Mouse (Mus musculus) C2C12 (cell line): ENCODE data around the gene Tmprss9. TPM values are rescaled to one million over a fixed set of nuclear protein-coding genes. Genes with fewer than 3 reads are reported as not detected.

ENCODE experiments used
- H3K27me3 ChIP-seq: one replicate; pipeline ENCODE4 v1.6.1; 2011; ENCODE audit not compliant: control insufficient read depth, insufficient read depth, insufficient read length
- H3K36me3 ChIP-seq: one replicate; pipeline ENCODE4 v1.6.1; 2011; ENCODE audit not compliant: control insufficient read depth, insufficient read depth
- H3K4me3 ChIP-seq: one replicate; pipeline ENCODE4 v1.5.1; 2011; ENCODE audit warnings: mild to moderate bottlenecking, control low read depth; ENCODE audit not compliant: poor library complexity, insufficient read depth, severe bottlenecking
- H3K79me2 ChIP-seq: one replicate; pipeline ENCODE4 v1.6.1; 2011; ENCODE audit not compliant: control insufficient read depth, insufficient read depth
- H3K79me3 ChIP-seq: one replicate; pipeline ENCODE4 v1.6.1; 2011; ENCODE audit warnings: low read depth, control low read depth
- H3ac ChIP-seq: one replicate; pipeline ENCODE3; 2011; ENCODE audit warnings: low read depth; ENCODE audit not compliant: control insufficient read depth, insufficient read length
- CEBPB ChIP-seq: IDR thresholded peaks from one replicate; pipeline ENCODE4 v1.6.1; 2011; ENCODE audit warnings: low read depth, mild to moderate bottlenecking, control low read depth, moderate library complexity
- CTCF ChIP-seq: IDR thresholded peaks from one replicate; pipeline ENCODE4 v1.5.1; 2011; ENCODE audit not compliant: control insufficient read depth, insufficient read depth, insufficient read length
- FOSL1 ChIP-seq: IDR thresholded peaks from one replicate; pipeline ENCODE4 v1.8.0; 2011; ENCODE audit warnings: mild to moderate bottlenecking, low read length; ENCODE audit not compliant: poor library complexity, insufficient read depth, severe bottlenecking
- MAX ChIP-seq: IDR thresholded peaks from one replicate; pipeline ENCODE4 v1.6.1; 2011; ENCODE audit warnings: mild to moderate bottlenecking, control low read depth
- MYOD1 ChIP-seq: IDR thresholded peaks from one replicate; pipeline ENCODE4 v1.6.1; 2011; ENCODE audit warnings: low read depth; ENCODE audit not compliant: control insufficient read depth, insufficient read length
- MYOG ChIP-seq: IDR thresholded peaks from one replicate; pipeline ENCODE4 v1.6.1; 2011; ENCODE audit not compliant: control insufficient read depth, insufficient read length; ENCODE audit errors: extremely low read depth
- USF1 ChIP-seq: IDR thresholded peaks from one replicate; pipeline ENCODE4 v1.6.1; 2011; ENCODE audit warnings: low read depth, mild to moderate bottlenecking, control low read depth, moderate library complexity
- polyA plus RNA-seq: library from polyadenylated mRNA; unstranded; fragments of >200 nt; fragmentation: generic; extraction: Trizol; gene quantifications from one replicate; pipeline ENCODE4 v1.2.1, GENCODE M21; 2012; ENCODE audit warnings: missing spikeins

The Tmprss9 gene
- polyA plus RNA-seq, 1 experiment: 0.02 TPM

DNA sequence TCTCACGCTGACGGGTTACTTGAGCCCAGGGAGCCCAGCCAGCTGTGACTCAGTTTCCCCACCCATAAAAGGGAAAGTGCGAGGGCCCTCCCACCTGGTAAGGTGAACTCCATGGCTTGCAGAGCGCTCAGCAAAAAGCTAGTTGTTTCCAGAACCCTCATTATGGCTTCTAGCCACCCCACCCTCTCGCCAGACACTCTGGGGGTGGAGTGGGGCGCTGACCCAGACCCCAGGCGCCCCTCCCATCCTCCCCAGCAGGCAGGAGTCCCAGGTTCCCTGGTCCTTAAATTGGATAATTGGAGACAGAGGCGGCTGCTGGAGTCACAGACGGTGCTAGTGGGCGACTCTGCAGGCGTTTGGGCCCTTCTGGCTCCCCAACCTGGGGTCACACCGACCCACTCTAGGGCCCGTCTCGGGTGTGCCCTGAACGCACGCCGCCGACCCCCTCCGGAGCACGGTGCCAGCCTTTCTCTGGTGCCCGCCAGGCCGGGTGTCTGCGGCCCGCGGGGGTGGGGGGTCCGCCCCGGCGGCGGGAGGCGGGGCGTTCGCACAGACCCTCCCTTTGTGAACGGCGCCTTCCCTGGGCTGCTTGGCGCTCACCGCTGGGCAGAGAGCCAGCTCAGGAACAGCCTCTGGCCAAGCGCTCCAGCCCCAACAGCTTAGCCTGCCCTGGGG is 64.6 kb downstream of the Tmprss9 start:
- Histone ChIP-seq H3K27me3 (no peaks in the 10 kb centered on the region), H3K36me3 (peaks cover 6% of the 10 kb centered on the region), H3K79me3 (no peaks in the 10 kb centered on the region), H3K4me3 (no peak overlapping the region), H3K79me2 (peaks cover 4% of the 10 kb centered on the region), H3ac (no peak overlapping the region)
- no peak for TF ChIP-seq MYOD1
- no peak for TF ChIP-seq FOSL1
- no peak for TF ChIP-seq USF1
- no peak for TF ChIP-seq CEBPB
- TF ChIP-seq MYOG: no peak
- TF ChIP-seq MAX: no peak

DNA sequence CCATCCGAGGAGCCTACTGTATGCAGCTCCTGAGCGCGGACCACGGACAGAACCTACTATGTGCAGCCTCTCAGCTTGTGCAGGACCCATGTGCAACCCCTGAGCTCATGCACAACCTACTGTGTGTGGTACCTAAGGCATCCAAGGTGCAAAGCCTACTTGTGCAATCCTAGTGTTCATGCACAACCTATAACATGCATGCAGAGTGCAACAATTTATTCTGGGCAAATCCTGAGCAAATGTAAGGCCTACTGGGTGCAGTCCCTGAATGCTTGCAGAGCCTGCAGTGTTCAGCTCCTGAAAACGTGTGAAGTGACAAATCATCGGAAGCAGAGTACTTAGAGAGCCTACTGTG is 65.1 kb downstream of the Tmprss9 start:
- TF ChIP-seq MYOG: no peak
- TF ChIP-seq USF1: no peak
- no peak for TF ChIP-seq CEBPB
- no peak for TF ChIP-seq MYOD1
- TF ChIP-seq MAX: no peak
- no peak for TF ChIP-seq CTCF
- no peak for TF ChIP-seq FOSL1
- H3ac ChIP-seq: no peak overlapping the region
- no peak overlapping the region for H3K4me3 ChIP-seq
- H3K79me2 ChIP-seq: no peaks in the 10 kb centered on the region
- H3K36me3 ChIP-seq: peaks cover under 1% of the 10 kb centered on the region
- no peaks in the 10 kb centered on the region for H3K27me3 ChIP-seq
- H3K79me3 ChIP-seq: no peaks in the 10 kb centered on the region

DNA sequence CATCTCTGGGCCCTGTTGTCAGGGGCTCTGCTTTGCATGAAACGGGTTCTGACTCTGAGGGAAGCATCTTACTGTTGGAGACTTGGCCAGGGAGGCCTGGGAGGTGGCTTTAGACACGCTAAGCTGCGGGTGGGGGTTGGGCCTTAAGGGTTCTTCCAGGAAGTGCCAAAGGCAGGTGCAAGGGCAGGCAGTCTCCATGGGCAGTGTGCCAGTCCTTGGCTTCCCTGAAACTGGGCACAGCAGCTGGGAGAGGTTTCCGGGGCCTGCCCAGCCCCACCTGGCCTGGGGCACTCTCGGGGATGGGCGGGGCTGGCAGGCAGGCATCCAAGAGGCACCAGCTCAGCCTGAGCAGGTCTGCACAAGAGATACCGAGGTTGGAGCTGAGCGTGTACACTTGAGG is 66.0 kb downstream of the Tmprss9 start:
- no peaks in the 10 kb centered on the region for H3K79me3 ChIP-seq
- no peak overlapping the region for H3K4me3 ChIP-seq
- no peaks in the 10 kb centered on the region for H3K27me3 ChIP-seq
- H3K79me2 ChIP-seq: no peaks in the 10 kb centered on the region
- TF ChIP-seq MAX (no peak), CTCF (no peak), USF1 (no peak), FOSL1 (no peak), CEBPB (no peak), MYOD1 (peak; percentile 78)
- no peaks in the 10 kb centered on the region for H3K36me3 ChIP-seq
- H3ac ChIP-seq: no peak overlapping the region

DNA sequence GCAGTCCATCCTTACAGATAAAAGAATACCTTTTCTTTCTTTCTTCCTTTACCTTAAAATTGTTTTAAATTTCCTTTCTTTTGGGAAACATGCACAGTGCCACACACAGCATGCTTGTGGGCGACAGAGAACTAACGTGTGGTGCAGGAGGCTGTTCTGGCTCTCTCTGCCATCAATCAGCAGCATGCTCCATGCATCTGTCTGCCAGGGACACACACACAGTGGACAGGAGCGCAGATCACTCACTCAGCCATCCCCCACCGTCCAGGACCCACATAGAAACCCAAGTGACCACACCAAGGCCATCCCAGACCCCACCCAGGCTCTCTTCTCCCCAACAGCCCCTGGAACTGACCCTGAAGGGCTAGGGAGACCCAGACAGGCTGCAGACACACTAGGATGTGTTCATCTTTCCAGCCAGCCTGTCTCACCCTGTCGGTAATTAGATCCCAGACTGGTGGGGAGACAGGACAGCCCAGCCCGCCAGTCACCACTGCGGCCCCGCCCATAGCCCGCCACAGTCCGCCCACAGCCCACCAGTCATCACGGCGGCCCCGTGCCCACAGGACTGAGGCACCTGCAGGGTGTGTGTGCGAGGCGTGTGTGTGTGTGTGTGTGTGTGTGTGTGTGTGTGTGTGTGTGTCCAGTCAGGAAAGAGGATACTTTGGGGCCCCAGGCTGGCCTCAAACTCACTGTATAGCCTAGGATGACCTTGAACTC is 67.3 kb downstream of the Tmprss9 start:
- H3K27me3 ChIP-seq: no peaks in the 10 kb centered on the region
- H3K4me3 ChIP-seq: peak overlapping the region; percentile 0
- H3K36me3 ChIP-seq: no peaks in the 10 kb centered on the region
- H3ac ChIP-seq: peak overlapping the region; percentile 32
- no peaks in the 10 kb centered on the region for H3K79me3 ChIP-seq
- TF ChIP-seq MYOD1 (no peak), CEBPB (no peak)
- H3K79me2 ChIP-seq: no peaks in the 10 kb centered on the region

DNA sequence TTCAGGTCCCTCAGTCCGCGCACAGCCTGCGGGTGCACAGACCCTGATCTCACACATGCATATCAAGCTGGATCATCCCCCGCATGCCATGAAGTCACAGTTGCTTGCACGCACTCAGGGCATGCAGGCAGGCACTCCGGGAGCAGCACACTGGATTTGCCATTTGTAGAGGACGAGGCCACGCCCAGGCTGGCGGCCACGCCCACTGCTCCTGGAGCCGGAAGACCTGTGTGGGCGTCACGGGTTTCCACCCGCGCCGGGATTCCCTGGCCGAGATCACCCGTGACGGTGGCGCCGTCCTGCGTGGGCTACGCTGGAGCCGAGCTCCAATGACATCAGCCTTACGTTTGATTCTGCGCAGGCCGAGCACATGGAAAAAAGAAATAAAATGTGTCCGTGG is 68.0 kb downstream of the Tmprss9 start:
- Histone ChIP-seq H3ac (peak overlapping the region; percentile 1), H3K36me3 (no peaks in the 10 kb centered on the region), H3K27me3 (no peaks in the 10 kb centered on the region), H3K79me2 (no peaks in the 10 kb centered on the region), H3K4me3 (peak overlapping the region; percentile 0), H3K79me3 (no peaks in the 10 kb centered on the region)
- TF ChIP-seq MAX: peak; percentile 53
- no peak for TF ChIP-seq MYOD1

DNA sequence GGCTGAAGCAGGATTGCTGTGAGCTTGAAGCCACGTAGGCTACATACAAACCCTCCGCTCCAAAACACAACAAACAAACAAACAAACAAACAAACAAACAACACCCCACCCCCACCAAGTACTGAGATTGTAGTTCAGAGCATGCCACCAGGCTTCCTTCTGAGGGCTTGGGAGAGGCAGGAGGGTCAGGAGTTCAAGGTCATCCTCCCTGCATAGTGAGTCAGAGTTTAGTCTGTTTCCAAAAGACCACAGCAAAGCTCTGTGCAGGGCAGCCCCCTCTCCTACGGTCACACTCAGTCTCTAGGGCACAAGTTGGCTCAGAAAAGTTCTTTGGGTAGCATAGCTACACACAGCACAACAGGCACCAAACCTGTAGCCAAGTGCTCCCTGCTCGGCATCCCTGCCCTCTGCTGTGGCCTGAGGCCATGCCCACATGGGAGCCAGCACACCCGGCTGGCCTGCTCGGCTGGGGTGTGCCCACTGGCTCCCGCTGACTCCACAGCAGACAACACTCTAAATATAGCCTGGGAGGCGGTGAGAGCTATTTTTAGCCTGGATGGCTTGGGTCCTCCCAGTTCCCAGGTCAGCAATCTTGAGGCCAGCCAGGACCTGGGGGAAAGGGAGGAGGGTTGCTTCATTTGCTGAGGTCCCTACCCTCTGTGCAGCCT is 68.8 kb downstream of the Tmprss9 start:
- H3ac ChIP-seq: no peak overlapping the region
- no peaks in the 10 kb centered on the region for H3K79me3 ChIP-seq
- TF ChIP-seq MAX: peak; percentile 22
- no peak for TF ChIP-seq MYOD1
- no peak for TF ChIP-seq USF1
- no peak overlapping the region for H3K4me3 ChIP-seq
- no peaks in the 10 kb centered on the region for H3K36me3 ChIP-seq
- H3K27me3 ChIP-seq: no peaks in the 10 kb centered on the region
- H3K79me2 ChIP-seq: no peaks in the 10 kb centered on the region
